Mouse (Mus musculus) lung, postnatal 4 days (tissue): ENCODE results near the gene Akip1.

Experiments
- DNase-seq, 2 experiments: peaks; one replicate each; pipeline ENCODE4 v3.0.0; 2021

The Akip1 gene

DNA sequence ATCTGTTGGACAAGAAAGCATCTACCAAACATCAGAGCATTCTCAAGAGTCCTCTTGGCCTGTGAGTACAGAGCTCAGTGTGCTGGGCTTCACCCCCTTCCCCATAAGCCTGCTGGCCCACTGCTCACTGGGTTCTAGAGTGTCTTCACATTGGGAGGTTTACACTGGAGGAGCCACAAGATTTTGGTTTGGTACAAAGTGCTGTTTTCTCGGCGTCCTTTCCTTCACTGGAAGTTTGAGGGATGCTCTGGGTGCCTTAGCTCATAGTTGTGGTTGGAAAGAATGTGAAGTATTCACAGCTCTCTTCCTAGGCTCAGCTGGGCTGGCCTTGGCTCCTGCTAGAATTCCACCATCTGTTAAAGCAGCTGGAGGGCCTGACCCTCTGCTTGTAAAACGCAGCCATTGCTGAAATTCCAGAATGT is 5.5 kb downstream of the Akip1 start:
- DNase-seq, result peak; percentile 54 to 85

DNA sequence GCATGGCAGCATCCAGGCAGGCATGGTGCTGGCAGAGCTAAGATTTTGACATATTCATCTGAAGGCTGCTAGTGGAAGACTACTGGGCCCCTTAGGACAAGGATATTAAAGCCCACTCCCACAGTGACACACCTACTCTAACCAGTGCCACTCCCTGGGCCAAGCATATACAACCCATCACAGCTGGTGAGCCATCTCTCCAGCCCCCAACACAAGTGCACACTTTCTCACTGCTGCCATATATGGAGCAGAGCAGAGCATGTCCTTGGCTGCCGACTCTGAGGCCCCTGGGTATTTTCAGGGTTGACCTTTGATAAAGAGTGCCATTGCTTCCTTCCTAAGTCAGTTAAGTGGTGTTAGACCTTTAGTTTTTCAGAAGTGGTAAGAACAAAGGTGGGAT is 6.6 kb downstream of the Akip1 start:
- DNase-seq, result no peak

DNA sequence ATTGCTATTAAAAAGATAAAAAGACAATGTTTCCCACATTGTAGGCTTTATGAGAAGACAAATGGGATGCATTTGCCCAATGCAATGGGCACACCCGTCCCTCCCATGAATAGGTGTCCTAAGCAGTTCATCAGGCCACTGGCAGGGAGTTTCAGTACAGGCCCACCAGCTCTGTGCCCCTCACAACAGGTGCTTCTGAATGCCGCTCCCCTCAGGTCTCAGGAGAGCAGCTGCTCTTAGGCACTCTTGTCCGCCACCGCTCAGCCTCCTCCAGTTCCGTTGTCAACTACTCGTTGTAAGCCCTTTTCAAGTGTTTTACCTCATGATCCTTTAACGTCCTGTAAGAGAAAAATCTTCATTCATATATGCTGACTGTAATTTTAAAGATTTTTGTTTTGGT is 8.7 kb downstream of the Akip1 start:
- DNase-seq, result no peak

DNA sequence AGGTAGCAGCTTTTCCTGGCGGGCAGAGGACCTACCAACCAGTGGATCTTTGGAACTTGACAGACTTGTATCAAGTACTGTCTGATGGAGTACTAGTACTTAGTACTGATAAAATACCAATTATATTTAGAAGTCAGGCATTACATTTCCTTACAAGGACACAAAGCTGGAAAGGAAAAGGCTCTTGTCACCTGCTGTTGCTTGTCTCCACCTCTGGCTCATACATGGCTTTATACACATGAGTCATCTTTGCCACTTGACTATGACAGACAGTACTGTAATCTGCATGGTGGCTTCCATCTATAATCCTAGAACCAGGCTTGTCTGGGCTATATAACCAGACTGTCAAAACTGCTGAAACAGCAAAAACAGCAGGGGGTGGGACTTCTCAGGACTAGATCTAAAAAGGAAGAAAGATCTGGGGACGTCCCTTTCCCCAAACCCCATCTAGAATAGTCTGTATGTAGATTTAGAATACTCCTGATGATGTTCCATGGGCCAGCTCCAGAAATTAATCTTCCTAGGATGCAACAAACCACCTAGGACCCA is 10.0 kb downstream of the Akip1 start:
- no peak for DNase-seq

DNA sequence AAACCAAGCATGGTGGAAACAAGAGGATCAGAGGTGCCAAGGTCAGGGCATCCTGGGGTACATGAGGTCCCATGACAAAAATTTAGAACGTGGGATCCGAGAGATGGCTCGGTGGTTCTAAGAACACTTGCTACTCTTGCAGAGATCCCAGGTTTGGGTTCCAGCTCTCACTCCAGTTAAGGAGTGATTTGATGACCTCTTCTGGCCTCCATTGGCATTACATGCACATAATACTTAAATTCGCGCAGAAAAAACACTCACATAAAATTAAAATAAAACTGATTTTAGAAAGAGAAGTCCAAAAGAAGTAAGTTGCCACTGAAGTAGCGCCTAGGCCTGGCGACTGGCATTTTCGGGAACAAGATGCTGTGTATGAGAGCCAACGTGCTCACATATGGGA is 15.8 kb downstream of the Akip1 start:
- peak in 1 of 2 experiments; percentile 51 for DNase-seq

DNA sequence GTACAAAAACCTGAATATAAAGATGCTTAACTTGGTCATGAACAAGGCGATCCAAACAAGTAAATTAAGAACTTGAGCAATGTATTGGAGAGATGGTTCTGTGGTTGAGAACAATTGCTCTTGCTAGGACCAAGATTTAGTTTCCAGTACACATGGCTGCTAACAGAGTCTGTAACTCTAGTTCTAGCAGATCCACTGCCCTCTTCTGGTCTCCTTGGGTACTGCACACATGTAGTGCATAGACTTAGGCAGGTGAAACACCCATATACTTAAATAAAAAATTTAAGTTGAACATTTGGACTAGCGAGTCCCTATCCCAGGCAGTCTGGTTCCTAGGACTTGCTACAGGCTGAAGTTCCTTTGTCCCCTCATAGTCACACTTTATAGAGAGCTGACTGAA is 19.1 kb downstream of the Akip1 start:
- no peak for DNase-seq

DNA sequence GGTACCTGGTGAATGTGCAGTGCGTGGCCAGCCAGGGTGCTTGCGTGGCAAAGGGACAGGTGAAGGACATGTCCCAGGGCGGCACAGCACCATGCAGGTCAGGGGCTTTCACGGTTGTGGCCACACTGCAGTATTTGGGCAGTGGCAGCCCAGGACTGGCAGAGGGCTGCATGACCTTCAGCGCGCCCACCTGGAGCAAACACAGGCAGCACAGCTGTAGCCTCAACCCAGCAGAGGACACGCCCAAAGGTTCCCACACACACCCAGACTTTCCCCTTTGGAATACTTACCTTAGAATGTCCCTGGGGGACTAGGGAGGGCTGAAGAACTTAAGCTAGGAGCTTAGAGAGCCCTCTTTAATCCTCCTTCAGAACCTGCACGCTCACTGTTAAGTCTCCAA is 19.6 kb downstream of the Akip1 start:
- DNase-seq, result no peak

DNA sequence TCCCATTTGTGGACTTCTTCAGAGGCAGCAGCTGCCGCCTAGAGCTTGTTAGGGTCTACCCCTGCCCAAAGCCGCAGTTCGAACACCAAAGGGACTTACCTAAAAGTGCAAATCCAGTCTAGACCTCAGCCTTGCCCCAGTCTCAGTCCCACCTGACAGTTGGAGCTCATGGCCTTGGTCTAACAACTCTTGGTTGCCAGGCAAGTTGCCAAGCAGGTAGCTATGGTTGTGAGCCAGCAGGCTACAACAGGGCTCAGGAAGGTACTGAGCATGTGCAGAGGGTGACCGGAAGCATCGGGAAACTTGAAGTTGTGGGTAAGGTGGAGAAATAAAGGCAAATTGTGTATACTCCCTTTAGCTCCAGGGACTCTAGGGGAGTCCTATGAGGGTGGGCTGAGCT is 20.2 kb downstream of the Akip1 start, which contains the start of gene BC051019:
Gene BC051019, minus strand, starts transcription at position 154 of the 400 bp plus-strand sequence.
- no peak for DNase-seq

DNA sequence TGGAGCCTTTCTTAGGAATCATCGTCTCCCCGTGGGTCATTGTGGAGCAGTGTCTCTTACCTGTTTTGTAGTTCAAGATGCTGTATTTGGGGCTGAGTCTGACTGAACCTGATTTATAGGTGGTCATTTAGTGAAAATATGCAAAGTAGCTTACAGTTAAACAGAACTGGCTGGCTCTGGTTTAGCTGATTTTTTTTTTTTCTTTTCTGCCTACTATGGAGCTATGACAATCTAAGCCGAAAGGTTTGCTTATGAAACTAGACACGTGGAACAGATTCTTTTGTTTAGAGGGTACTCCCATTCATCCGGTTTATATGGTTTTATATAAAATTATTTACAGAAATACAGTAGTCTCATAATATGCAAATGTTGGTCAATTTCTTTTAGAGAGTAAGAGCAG is 28.1 kb downstream of the Akip1 start, which contains the start of gene Ascl3:
Gene Ascl3, minus strand, starts transcription at position 101 of the 400 bp plus-strand sequence.
- no peak for DNase-seq

DNA sequence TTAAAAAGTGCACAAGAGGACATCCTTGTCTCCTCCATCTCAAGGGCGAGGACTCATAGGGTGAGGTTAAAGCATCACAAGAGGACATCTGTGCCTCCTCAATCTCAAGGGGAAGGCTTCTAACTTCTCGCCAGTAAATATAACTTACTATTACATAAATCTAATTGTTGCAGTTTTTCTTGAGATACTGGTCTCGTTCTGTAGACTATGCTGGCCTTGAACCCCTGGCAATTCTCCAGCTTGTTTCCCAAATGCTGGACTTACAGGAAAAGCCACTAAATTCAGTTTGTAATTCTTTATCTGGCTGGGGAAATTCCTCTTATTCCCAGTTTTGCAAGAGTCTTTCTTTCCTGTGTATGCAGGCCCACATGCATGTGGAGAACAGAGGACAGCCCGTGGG is 31.3 kb downstream of the Akip1 start:
- DNase-seq, result no peak

DNA sequence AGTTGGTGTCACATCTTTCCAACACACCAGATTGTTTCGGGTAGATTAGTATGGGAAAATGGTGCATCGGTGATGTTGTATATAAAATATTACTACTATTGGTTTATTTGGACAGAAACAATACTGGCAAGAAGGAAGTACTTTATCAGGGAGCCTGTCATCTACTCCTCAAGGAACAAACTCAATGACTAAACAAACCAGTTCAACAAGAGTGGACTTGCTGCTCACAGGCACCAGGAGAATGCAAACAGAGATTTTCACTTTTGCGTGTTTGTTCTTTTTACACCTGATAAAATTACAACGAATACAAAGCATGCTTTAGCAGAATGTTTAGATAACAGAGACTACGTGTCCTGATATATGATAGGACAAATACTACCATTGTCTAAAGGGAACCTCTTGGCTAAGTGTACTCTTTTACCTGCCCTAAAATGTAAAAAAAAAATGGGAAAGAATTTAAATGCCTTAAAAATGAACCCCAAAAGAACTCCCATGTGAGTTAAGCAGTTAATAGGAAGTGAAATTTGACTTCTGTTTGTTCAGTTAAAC is 36.4 kb downstream of the Akip1 start:
- no peak for DNase-seq

DNA sequence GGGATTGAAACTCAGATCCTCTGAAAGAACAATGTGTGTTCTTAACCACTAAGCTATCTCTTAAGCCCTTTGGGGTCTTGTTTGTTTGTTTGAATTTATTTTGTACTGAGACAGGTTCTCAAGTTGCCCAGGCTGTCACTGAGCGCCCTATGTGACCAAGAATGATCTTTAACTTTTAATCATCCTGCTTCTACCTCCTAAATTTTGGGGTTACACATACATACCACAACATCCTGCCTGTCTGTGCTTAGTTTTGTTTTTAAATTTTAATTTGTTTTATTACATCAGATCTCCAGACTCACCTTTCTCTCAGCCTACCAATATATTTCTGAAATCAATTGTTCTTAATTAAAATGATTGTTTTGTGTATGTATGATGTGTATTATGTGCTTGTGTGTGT is 37.6 kb downstream of the Akip1 start:
- DNase-seq, result no peak

DNA sequence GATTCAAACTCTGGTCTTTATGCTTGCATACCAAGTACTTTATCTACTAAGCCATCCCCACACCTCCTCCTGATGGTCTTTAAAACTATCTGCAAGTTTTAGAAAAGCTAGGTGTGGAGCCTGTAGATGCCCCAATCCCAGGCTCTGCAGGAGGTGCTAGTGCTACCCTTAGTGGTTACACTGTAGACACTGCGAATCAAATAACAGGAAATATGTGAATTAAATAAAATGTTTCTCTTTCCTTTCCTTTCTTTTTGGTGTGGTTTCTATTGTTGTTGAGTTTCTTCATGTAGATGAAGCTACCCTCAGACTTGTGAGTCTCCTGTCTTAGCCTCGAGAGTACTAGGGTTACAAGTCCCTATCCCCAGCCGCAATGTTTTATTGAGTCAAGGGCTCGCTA is 38.2 kb downstream of the Akip1 start:
- no peak for DNase-seq

DNA sequence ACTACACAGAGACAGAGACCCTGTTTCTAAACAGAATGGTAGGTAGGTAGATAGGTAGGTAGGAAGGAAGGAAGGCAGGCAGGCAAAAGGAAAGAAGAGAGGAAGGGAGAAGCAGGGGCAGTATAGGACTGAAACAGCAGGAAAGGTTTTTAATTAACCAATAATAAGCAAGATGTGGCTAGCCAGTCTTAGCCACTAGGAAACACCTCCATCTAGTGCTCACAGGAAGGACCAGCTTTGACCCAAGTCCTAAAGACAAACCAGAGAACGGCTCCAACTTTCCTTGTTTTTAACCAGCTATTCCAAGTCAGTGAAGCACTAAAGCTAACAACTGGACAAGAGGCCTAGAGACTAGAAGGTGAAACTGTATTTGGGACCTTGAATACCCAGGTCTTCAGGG is 44.3 kb downstream of the Akip1 start:
- no peak for DNase-seq

DNA sequence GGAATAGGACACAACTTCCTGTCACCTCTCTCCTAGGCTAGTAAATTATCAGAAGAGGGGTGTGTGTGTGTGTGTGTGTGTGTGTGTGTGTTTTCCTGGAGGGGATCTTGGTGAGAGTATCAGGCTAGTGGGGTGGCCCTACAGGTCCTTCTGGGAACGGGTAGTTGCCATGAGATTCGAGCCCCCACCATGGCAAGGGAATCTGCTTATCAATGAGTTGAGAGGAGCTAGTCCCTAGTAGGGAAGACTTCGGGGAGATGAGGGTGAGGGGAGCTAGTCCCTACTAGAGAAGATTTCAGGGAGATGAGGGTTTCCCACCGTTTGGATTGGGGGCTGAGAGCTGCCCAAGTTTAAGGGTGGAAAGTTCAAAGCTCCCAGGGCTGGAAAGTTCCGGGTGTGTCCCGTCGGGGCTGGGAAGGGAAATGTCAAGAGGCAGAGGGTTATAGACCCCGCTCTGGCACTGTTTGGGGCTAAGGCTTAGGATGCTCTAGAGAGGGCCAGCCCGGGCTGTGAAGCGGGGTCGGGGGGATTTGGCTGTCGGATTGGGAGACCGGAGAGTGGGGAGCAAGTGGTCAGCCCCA is 48.0 kb downstream of the Akip1 start:
- no peak for DNase-seq

DNA sequence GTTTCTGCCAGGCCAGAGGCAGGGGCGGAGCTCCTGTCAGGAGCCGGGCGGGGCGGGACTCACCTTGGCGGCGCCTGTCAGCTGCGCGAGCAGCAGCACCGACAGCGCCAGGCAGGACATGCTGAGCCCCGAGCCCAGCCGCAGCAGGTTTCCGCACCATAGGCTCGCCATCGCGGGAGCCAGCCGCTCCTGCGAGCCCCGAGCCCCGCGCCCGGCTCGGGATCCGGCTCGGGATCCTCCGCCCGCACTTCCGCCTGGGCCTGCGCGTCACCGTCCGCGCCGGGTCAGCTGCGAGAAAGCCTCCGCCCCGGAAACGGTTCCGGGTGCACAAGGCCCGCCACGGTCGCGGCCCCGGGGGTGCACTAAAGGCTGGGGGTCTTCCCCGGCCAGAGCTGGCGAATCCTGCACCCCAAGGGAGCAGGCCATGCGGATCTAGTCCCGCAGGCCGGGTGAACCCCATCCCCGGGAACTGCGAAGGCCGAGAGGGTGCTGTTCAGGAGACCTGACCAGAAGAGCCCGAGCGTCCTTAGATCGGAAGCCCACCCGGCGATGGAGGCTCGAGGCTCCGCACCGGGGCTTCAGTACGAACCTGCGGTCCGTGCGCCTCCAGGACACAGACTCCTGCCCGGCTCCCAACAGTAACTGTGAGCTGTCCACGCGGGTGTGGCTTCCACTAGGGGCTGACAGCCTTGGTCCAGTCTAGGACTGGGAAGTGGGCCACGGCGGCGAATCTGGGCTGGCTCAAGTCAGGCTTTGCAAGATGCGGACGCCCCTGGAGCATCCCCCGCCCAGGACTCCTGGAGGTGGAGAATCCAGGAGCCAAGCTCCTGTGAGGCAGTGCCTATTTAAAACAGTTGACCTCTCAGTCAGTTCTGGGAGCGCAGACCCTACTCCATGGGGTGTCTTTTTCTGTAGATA is 48.8 kb downstream of the Akip1 start, which contains the start of gene Tmem9b:
Gene Tmem9b, minus strand, starts transcription at position 868 of the 918 bp plus-strand sequence.
- peak; percentile 88 for DNase-seq

DNA sequence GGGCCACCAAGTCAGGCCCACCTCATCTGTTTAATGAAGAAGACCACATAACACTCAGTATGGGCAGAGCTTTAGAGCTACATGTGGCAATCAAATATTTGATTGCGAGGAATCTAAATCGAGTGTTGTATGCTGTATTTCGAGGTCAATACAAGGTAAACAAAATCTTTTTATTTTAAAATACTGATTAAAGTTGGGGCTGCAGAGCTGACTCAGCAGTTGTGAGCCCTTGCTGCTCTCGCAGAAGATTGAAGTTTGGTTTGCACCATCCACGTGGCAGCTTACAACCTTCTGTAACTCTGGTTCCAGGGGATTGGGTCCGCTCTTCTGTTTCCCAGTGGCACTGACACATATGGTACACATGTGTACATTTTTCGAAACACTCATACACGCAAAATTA is 50.5 kb downstream of the Akip1 start:
- no peak for DNase-seq

DNA sequence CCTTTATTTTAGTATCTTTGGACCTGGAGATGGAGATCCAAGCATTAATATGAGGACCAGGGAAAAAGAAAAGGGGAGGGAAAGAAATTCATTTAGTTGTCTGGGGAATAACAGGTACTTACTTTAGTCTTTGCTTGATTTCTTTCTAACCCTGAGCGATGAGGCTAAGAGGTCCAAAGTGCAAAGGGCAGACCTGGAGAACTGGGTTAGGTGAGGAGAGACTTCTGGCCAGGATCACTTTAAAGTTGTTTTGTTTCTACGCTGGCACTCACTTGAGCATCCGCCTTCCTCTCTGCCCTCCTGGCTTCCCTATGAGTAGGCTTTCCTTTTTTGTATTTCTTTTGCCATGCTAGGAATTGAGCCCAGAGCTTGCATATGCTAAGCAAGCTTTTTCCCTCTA is 52.8 kb downstream of the Akip1 start:
- DNase-seq, result no peak
